Mouse (Mus musculus) CH12.LX (cell line): ENCODE data around the gene Lamc3.

Experiments
- BHLHE40 ChIP-seq: IDR thresholded peaks from 2 replicates; pipeline ENCODE4 v1.6.1; 2011; ENCODE audit warnings: mild to moderate bottlenecking, low read depth, low read length, improper control_type of control experiment
- CTCF ChIP-seq, 2 experiments: IDR thresholded peaks in 1 of 2; conservative IDR thresholded peaks in 1 of 2; 2 replicates each; pipeline ENCODE4 v1.5.1; 2011 to 2012; ENCODE audit warnings: low read depth in 2 of 2, low read length in 2 of 2, improper control_type of control experiment in 1 of 2, inconsistent platforms in 1 of 2, mild to moderate bottlenecking in 1 of 2, moderate library complexity in 1 of 2
- EP300 ChIP-seq: IDR thresholded peaks from 2 replicates; pipeline ENCODE4 v1.6.1; 2011; ENCODE audit warnings: low read length, improper control_type of control experiment
- ETS1 ChIP-seq: conservative IDR thresholded peaks from 2 replicates; pipeline ENCODE4 v1.6.1; 2012; ENCODE audit warnings: low read depth, mild to moderate bottlenecking, inconsistent platforms, low read length, improper control_type of control experiment, moderate library complexity
- HCFC1 ChIP-seq: IDR thresholded peaks from 2 replicates; pipeline ENCODE4 v1.6.1; 2012; ENCODE audit warnings: low read depth, mild to moderate bottlenecking, inconsistent platforms, low read length, improper control_type of control experiment
- JUN ChIP-seq: IDR thresholded peaks from 2 replicates; pipeline ENCODE4 v1.6.1; 2011; ENCODE audit warnings: low read depth, mild to moderate bottlenecking, low read length, improper control_type of control experiment, moderate library complexity; ENCODE audit not compliant: insufficient read depth
- MEF2A ChIP-seq: IDR thresholded peaks from 2 replicates; pipeline ENCODE4 v1.6.1; 2014; ENCODE audit warnings: low read depth, mild to moderate bottlenecking, inconsistent platforms, low read length, improper control_type of control experiment, borderline replicate concordance
- NELFE ChIP-seq: IDR thresholded peaks from 2 replicates; pipeline ENCODE4 v1.6.1; 2011; ENCODE audit warnings: low read depth, low read length, improper control_type of control experiment
- POLR2A ChIP-seq: IDR thresholded peaks from 2 replicates; pipeline ENCODE4 v1.6.1; 2011; ENCODE audit warnings: low read depth, mild to moderate bottlenecking, improper control_type of control experiment, low read length
- TCF12 ChIP-seq: IDR thresholded peaks from 2 replicates; pipeline ENCODE4 v1.6.1; 2014; ENCODE audit warnings: low read depth, mild to moderate bottlenecking, inconsistent platforms, low read length, improper control_type of control experiment
- USF2 ChIP-seq: conservative IDR thresholded peaks from 2 replicates; pipeline ENCODE4 v1.6.1; 2011; ENCODE audit warnings: low read depth, low read length, improper control_type of control experiment
- ZC3H11A ChIP-seq: IDR thresholded peaks from 2 replicates; pipeline ENCODE4 v1.6.1; 2012; ENCODE audit warnings: low read depth, mild to moderate bottlenecking, inconsistent platforms, low read length, improper control_type of control experiment
- ZKSCAN1 ChIP-seq: IDR thresholded peaks from 2 replicates; pipeline ENCODE4 v1.6.1; 2012; ENCODE audit warnings: low read depth, inconsistent platforms, low read length, improper control_type of control experiment, borderline replicate concordance

GRCm38 (mm10) chr2:31964191-31964590 is 77.1 kb downstream of the Lamc3 start:
- TF ChIP-seq ZC3H11A: no peak
- no peak for TF ChIP-seq TCF12
- no peak for TF ChIP-seq NELFE
- no peak for TF ChIP-seq CTCF (conservative IDR thresholded peaks at IDR 0.05 in 1 of 2, IDR thresholded peaks at IDR 0.05 in 1 of 2; ENCODE audit: low read depth in 2 of 2, low read length in 2 of 2)
- no peak for TF ChIP-seq POLR2A
- no peak for TF ChIP-seq USF2
- no peak for TF ChIP-seq ZKSCAN1
- TF ChIP-seq HCFC1: no peak
- TF ChIP-seq BHLHE40: no peak
- no peak for TF ChIP-seq EP300
- TF ChIP-seq MEF2A: no peak
- TF ChIP-seq JUN: no peak
- TF ChIP-seq ETS1: no peak
